Mouse (Mus musculus) CH12.LX (cell line): ENCODE results near the gene Prkcb. TPM values are rescaled to one million over a fixed set of nuclear protein-coding genes. Genes with fewer than 3 reads are reported as not detected.

Experiments
- DNase-seq: peaks from one replicate; pipeline ENCODE4 v3.0.0-alpha.2; 2013; ENCODE audit errors: extremely low read depth
- H3K27ac ChIP-seq: 2 replicates; pipeline ENCODE4 v1.5.1; 2012; ENCODE audit warnings: low read depth, mild to moderate bottlenecking, control low read depth, moderate library complexity; ENCODE audit not compliant: insufficient read depth
- H3K27me3 ChIP-seq: replicated peaks from 2 replicates; pipeline ENCODE3; 2012; ENCODE audit warnings: inconsistent platforms
- H3K36me3 ChIP-seq, 2 experiments: replicated peaks in 1 of 2; 2 replicates each; pipeline versions ENCODE3 to v1.6.1; 2012; ENCODE audit warnings: inconsistent platforms in 1 of 2, low read length in 1 of 2, mild to moderate bottlenecking in 1 of 2, mixed read lengths in 1 of 2, moderate library complexity in 1 of 2; ENCODE audit not compliant: control insufficient read depth in 1 of 2, insufficient read depth in 1 of 2
- H3K4me1 ChIP-seq, 2 experiments: 2 replicates each; pipeline ENCODE4 v1.6.1; 2012; ENCODE audit warnings: inconsistent platforms in 1 of 2, moderate library complexity in 1 of 2; ENCODE audit not compliant: insufficient read depth in 2 of 2, control insufficient read depth in 1 of 2
- H3K4me2 ChIP-seq: 2 replicates; pipeline ENCODE4 v1.6.1; 2012; ENCODE audit warnings: low read depth, mild to moderate bottlenecking, control low read depth; ENCODE audit not compliant: poor library complexity, insufficient read depth, severe bottlenecking
- H3K4me3 ChIP-seq, 3 experiments: fragments of 150-350 bp in 1 of 3; sonication (generic) in 1 of 3; replicated peaks in 1 of 3; 2 replicates each; pipeline versions ENCODE3 to v1.5.1; 2011 to 2012; ENCODE audit warnings: low read depth in 2 of 3, low read length in 2 of 3, mild to moderate bottlenecking in 2 of 3, moderate library complexity in 2 of 3, control low read depth in 1 of 3, improper control_type of control experiment in 1 of 3, inconsistent platforms in 1 of 3, mixed read lengths in 1 of 3; ENCODE audit not compliant: poor library complexity in 1 of 3
- H3K79me2 ChIP-seq: replicated peaks from 2 replicates; pipeline ENCODE4 v1.6.1; 2012; ENCODE audit warnings: mild to moderate bottlenecking, moderate library complexity; ENCODE audit not compliant: control insufficient read depth, poor library complexity, insufficient read depth, severe bottlenecking; ENCODE audit errors: extremely low read depth
- H3K9ac ChIP-seq: 2 replicates; pipeline ENCODE4 v1.6.1; 2012; ENCODE audit warnings: low read depth, mild to moderate bottlenecking, control low read depth, moderate library complexity; ENCODE audit not compliant: insufficient read depth
- H3K9me3 ChIP-seq: replicated peaks from 2 replicates; pipeline ENCODE3; 2012; ENCODE audit warnings: low read length, inconsistent platforms, mixed read lengths
- BHLHE40 ChIP-seq: IDR thresholded peaks from 2 replicates; pipeline ENCODE4 v1.6.1; 2011; ENCODE audit warnings: mild to moderate bottlenecking, low read depth, low read length, improper control_type of control experiment
- CHD1 ChIP-seq: IDR thresholded peaks from 2 replicates; pipeline ENCODE4 v1.6.1; 2012; ENCODE audit warnings: low read depth, low read length, improper control_type of control experiment, inconsistent platforms
- CTCF ChIP-seq, 2 experiments: IDR thresholded peaks in 1 of 2; conservative IDR thresholded peaks in 1 of 2; 2 replicates each; pipeline ENCODE4 v1.5.1; 2011 to 2012; ENCODE audit warnings: low read depth in 2 of 2, low read length in 2 of 2, improper control_type of control experiment in 1 of 2, inconsistent platforms in 1 of 2, mild to moderate bottlenecking in 1 of 2, moderate library complexity in 1 of 2
- E2F4 ChIP-seq: IDR thresholded peaks from 2 replicates; pipeline ENCODE4 v1.6.1; 2011; ENCODE audit warnings: low read depth, low read length, improper control_type of control experiment; ENCODE audit not compliant: insufficient replicate concordance
- ELF1 ChIP-seq: IDR thresholded peaks from 2 replicates; pipeline ENCODE4 v1.6.1; 2014; ENCODE audit warnings: low read depth, mild to moderate bottlenecking, inconsistent platforms, low read length, improper control_type of control experiment
- HCFC1 ChIP-seq: IDR thresholded peaks from 2 replicates; pipeline ENCODE4 v1.6.1; 2012; ENCODE audit warnings: low read depth, mild to moderate bottlenecking, inconsistent platforms, low read length, improper control_type of control experiment
- MAFK ChIP-seq: IDR thresholded peaks from 2 replicates; pipeline ENCODE4 v1.6.1; 2011; ENCODE audit warnings: low read length, improper control_type of control experiment; ENCODE audit not compliant: insufficient replicate concordance
- MAZ ChIP-seq: IDR thresholded peaks from 2 replicates; pipeline ENCODE4 v1.6.1; 2012; ENCODE audit warnings: low read depth, mild to moderate bottlenecking, inconsistent platforms, low read length, improper control_type of control experiment, moderate library complexity
- NRF1 ChIP-seq: IDR thresholded peaks from 2 replicates; pipeline ENCODE4 v1.6.1; 2014; ENCODE audit warnings: low read depth, mild to moderate bottlenecking, inconsistent platforms, low read length, improper control_type of control experiment, moderate library complexity
- POLR2A ChIP-seq: IDR thresholded peaks from 2 replicates; pipeline ENCODE4 v1.6.1; 2011; ENCODE audit warnings: low read depth, mild to moderate bottlenecking, improper control_type of control experiment, low read length
- POLR2AphosphoS2 ChIP-seq: IDR thresholded peaks from 2 replicates; pipeline ENCODE4 v1.6.1; 2011; ENCODE audit warnings: low read depth, low read length, improper control_type of control experiment
- RAD21 ChIP-seq: IDR thresholded peaks from 2 replicates; pipeline ENCODE4 v1.6.1; 2011; ENCODE audit warnings: low read depth, mild to moderate bottlenecking, low read length, improper control_type of control experiment, moderate library complexity
- SIN3A ChIP-seq: IDR thresholded peaks from 2 replicates; pipeline ENCODE4 v1.6.1; 2012; ENCODE audit warnings: low read length, improper control_type of control experiment, inconsistent platforms
- SMC3 ChIP-seq: IDR thresholded peaks from 2 replicates; pipeline ENCODE4 v1.6.1; 2011; ENCODE audit warnings: low read depth, low read length, improper control_type of control experiment
- UBTF ChIP-seq: IDR thresholded peaks from 2 replicates; pipeline ENCODE4 v1.6.1; 2012; ENCODE audit warnings: low read depth, mild to moderate bottlenecking, inconsistent platforms, low read length, improper control_type of control experiment, moderate library complexity
- USF1 ChIP-seq: IDR thresholded peaks from 2 replicates; pipeline ENCODE4 v1.6.1; 2014; ENCODE audit warnings: low read depth, mild to moderate bottlenecking, inconsistent platforms, low read length, improper control_type of control experiment
- USF2 ChIP-seq: conservative IDR thresholded peaks from 2 replicates; pipeline ENCODE4 v1.6.1; 2011; ENCODE audit warnings: low read depth, low read length, improper control_type of control experiment
- ZKSCAN1 ChIP-seq: IDR thresholded peaks from 2 replicates; pipeline ENCODE4 v1.6.1; 2012; ENCODE audit warnings: low read depth, inconsistent platforms, low read length, improper control_type of control experiment, borderline replicate concordance
- ZMIZ1 ChIP-seq: IDR thresholded peaks from 2 replicates; pipeline ENCODE4 v1.6.1; 2012; ENCODE audit warnings: low read depth, mild to moderate bottlenecking, inconsistent platforms, low read length, improper control_type of control experiment
- dilution Hi-C: fragments of 300-500 bp; cut with MboI; formaldehyde crosslinking; loops from 2 replicates; pipeline ENCODE4 v1.14.3; 2020; ENCODE audit warnings: low sequenced_read_pairs; ENCODE audit not compliant: extremely low pct_unique_long_range_greater_than_20kb, extremely low pct_ligation_motif_present
- in situ Hi-C: fragments of 300-500 bp; cut with MboI; formaldehyde crosslinking; loops from 3 replicates; pipeline ENCODE4 v1.14.3; 2019; ENCODE audit warnings: low sequenced_read_pairs, low pct_ligation_motif_present, low pct_unique_long_range_greater_than_20kb, mixed read lengths
- polyA plus RNA-seq: library from polyadenylated mRNA; unstranded; fragments of >175 nt; gene quantifications from 2 replicates; pipeline ENCODE4 v1.2.1, GENCODE M21; 2012; ENCODE audit warnings: low read depth; ENCODE audit not compliant: insufficient read length
- total RNA-seq, 2 experiments: library from RNA; depleted of rRNA; stranded (reverse); fragments of 300-350 nt in 1 of 2; fragments of >200 nt in 1 of 2; gene quantifications; 2 replicates each; pipeline ENCODE4 v1.2.3; 2012 to 2014

The Prkcb gene
- total and polyA plus RNA-seq, 3 experiments = 323 to 463 (median 337) TPM

- Histone ChIP-seq H3K4me3 (no peak overlapping the region), H3K27me3 (peaks cover 9% of the 10 kb centered on the region), H3K27ac (no peak overlapping the region), H3K9me3 (no peaks in the 10 kb centered on the region), H3K36me3 (no peaks in the 10 kb centered on the region), H3K79me2 (no peaks in the 10 kb centered on the region), H3K4me2 (no peak overlapping the region), H3K4me1 (peaks cover 1 to 6% of the 10 kb centered on the region in 2 experiments), H3K9ac (no peak overlapping the region)
- in situ Hi-C loops (no loop called here), dilution Hi-C loops (no loop called here)
- DNase-seq = no peak
- TF ChIP-seq NRF1 (no peak), RAD21 (peak; percentile 56), POLR2A (no peak), CTCF (conservative IDR thresholded peaks at IDR 0.05 in 1 of 2, IDR thresholded peaks at IDR 0.05 in 1 of 2; ENCODE audit: low read depth in 2 of 2, low read length in 2 of 2) (peak in 1 of 2 experiments; percentile 55; a peak in 2 of 4 replicates), USF1 (no peak), E2F4 (no peak), SMC3 (peak; percentile 60), UBTF (no peak), ZKSCAN1 (no peak)
Observed at GRCm38 (mm10) chr7:122282584-122282983, 6.0 kb upstream of the Prkcb start.

- TF ChIP-seq HCFC1 (no peak), USF1 (no peak), ZKSCAN1 (no peak), POLR2AphosphoS2 (no peak), MAZ (no peak), MAFK (no peak), SIN3A (no peak), BHLHE40 (no peak), CHD1 (no peak), ZMIZ1 (no peak), SMC3 (no peak), CTCF (conservative IDR thresholded peaks at IDR 0.05 in 1 of 2, IDR thresholded peaks at IDR 0.05 in 1 of 2; ENCODE audit: low read depth in 2 of 2, low read length in 2 of 2) (no peak), NRF1 (no peak), ELF1 (no peak), USF2 (no peak)
- TF ChIP-seq, all 38 proteins: peak for 0
- DNase-seq = no peak
- Histone ChIP-seq H3K4me2 (no peak overlapping the region), H3K36me3 (peaks cover 3 to 17% of the 10 kb centered on the region in 2 experiments), H3K9me3 (no peaks in the 10 kb centered on the region), H3K79me2 (peaks cover 32% of the 10 kb centered on the region), H3K27me3 (peaks cover 14% of the 10 kb centered on the region), H3K9ac (no peak overlapping the region), H3K27ac (no peak overlapping the region), H3K4me3 (no peak overlapping the region), H3K4me1 (peaks cover 5 to 18% of the 10 kb centered on the region in 2 experiments)
- in situ Hi-C loops = no loop called here
- dilution Hi-C loops = no loop called here
Observed at GRCm38 (mm10) chr7:122287217-122287616, 1.3 kb upstream of the Prkcb start.
